Mouse (Mus musculus): ENCODE measurements around the gene Gdf10. TPM values are rescaled to one million over a fixed set of nuclear protein-coding genes. Genes with fewer than 3 reads are reported as not detected.
A peak's percentile ranks its signal among the peaks of the same experiment; 100 is the strongest.

The Gdf10 gene
- polyA plus RNA-seq, 1 experiment from 2014 or later: 7.4 TPM

- peaks cover 6% of the 10 kb centered on the region for H3K27me3 ChIP-seq (ENCODE audit: control insufficient read depth, insufficient read depth, low read length)
- WGBS: 83% methylated on average over 5 of the region's 5 CpGs
- H3K4me3 ChIP-seq (ENCODE audit: low read length): no peak overlapping the region
- no peaks in the 10 kb centered on the region for H3K9me3 ChIP-seq (replicated peaks; ENCODE audit: control insufficient read depth, low read length)
- no peak for ATAC-seq (replicated peaks; ENCODE audit: extremely low read depth, insufficient read depth, low FRiP score)
- H3K27ac ChIP-seq (ENCODE audit: low read length): no peak overlapping the region
- no peak overlapping the region for H3K9ac ChIP-seq (ENCODE audit: low read length)
- H3K36me3 ChIP-seq (ENCODE audit: control insufficient read depth, insufficient read depth): no peaks in the 10 kb centered on the region
- H3K4me1 ChIP-seq (ENCODE audit: control insufficient read depth, insufficient read depth, low read length): peaks cover 8% of the 10 kb centered on the region
- H3K4me2 ChIP-seq (ENCODE audit: low read depth, low read length): no peak overlapping the region
Observed at GRCm38 (mm10) chr14:33895777-33896176, 27.6 kb upstream of the Gdf10 start.

- H3K27me3 ChIP-seq (ENCODE audit: control insufficient read depth, insufficient read depth, low read length): peaks cover 6% of the 10 kb centered on the region
- peaks cover 8% of the 10 kb centered on the region for H3K4me1 ChIP-seq (ENCODE audit: control insufficient read depth, insufficient read depth, low read length)
- ATAC-seq (replicated peaks; ENCODE audit: extremely low read depth, insufficient read depth, low FRiP score): no peak
- H3K36me3 ChIP-seq (ENCODE audit: control insufficient read depth, insufficient read depth): no peaks in the 10 kb centered on the region
- no peaks in the 10 kb centered on the region for H3K9me3 ChIP-seq (replicated peaks; ENCODE audit: control insufficient read depth, low read length)
- H3K27ac ChIP-seq (ENCODE audit: low read length): no peak overlapping the region
- no peak overlapping the region for H3K9ac ChIP-seq (ENCODE audit: low read length)
- WGBS: 26% methylated on average over 9 of the region's 9 CpGs
- no peak overlapping the region for H3K4me3 ChIP-seq (ENCODE audit: low read length)
- H3K4me2 ChIP-seq (ENCODE audit: low read depth, low read length): no peak overlapping the region
Observed at GRCm38 (mm10) chr14:33896628-33897300, 26.6 kb upstream of the Gdf10 start.

- no peak overlapping the region for H3K27ac ChIP-seq (ENCODE audit: low read length)
- WGBS: 79% methylated on average over 4 of the region's 4 CpGs
- no peak overlapping the region for H3K4me2 ChIP-seq (ENCODE audit: low read depth, low read length)
- peaks cover 6% of the 10 kb centered on the region for H3K27me3 ChIP-seq (ENCODE audit: control insufficient read depth, insufficient read depth, low read length)
- H3K36me3 ChIP-seq (ENCODE audit: control insufficient read depth, insufficient read depth): no peaks in the 10 kb centered on the region
- ATAC-seq (replicated peaks; ENCODE audit: extremely low read depth, insufficient read depth, low FRiP score): no peak
- H3K9ac ChIP-seq (ENCODE audit: low read length): no peak overlapping the region
- peaks cover 4% of the 10 kb centered on the region; the same call in 1 of the 2 replicates for H3K9me3 ChIP-seq (replicated peaks; ENCODE audit: control insufficient read depth, low read length)
- H3K4me3 ChIP-seq (ENCODE audit: low read length): no peak overlapping the region
- no peaks in the 10 kb centered on the region for H3K4me1 ChIP-seq (ENCODE audit: control insufficient read depth, insufficient read depth, low read length)
Observed at GRCm38 (mm10) chr14:33902783-33903182, 20.6 kb upstream of the Gdf10 start.

- no peak overlapping the region for H3K4me3 ChIP-seq (ENCODE audit: low read length)
- peaks cover 6% of the 10 kb centered on the region for H3K27me3 ChIP-seq (ENCODE audit: control insufficient read depth, insufficient read depth, low read length)
- no peaks in the 10 kb centered on the region for H3K4me1 ChIP-seq (ENCODE audit: control insufficient read depth, insufficient read depth, low read length)
- no peak overlapping the region for H3K9ac ChIP-seq (ENCODE audit: low read length)
- H3K4me2 ChIP-seq (ENCODE audit: low read depth, low read length): no peak overlapping the region
- H3K9me3 ChIP-seq (replicated peaks; ENCODE audit: control insufficient read depth, low read length): peaks cover 4% of the 10 kb centered on the region; the same call in 1 of the 2 replicates
- no peak overlapping the region for H3K27ac ChIP-seq (ENCODE audit: low read length)
- H3K36me3 ChIP-seq (ENCODE audit: control insufficient read depth, insufficient read depth): no peaks in the 10 kb centered on the region
- ATAC-seq (replicated peaks; ENCODE audit: extremely low read depth, insufficient read depth, low FRiP score): no peak
- WGBS: 64% methylated on average over 1 of the region's 1 CpGs
Observed at GRCm38 (mm10) chr14:33903199-33903598, 20.2 kb upstream of the Gdf10 start.

- Histone ChIP-seq H3K4me2 (ENCODE audit: low read depth, low read length) (no peak overlapping the region), H3K9ac (ENCODE audit: low read length) (no peak overlapping the region), H3K4me1 (ENCODE audit: control insufficient read depth, insufficient read depth, low read length) (no peaks in the 10 kb centered on the region), H3K4me3 (ENCODE audit: low read length) (no peak overlapping the region), H3K9me3 (replicated peaks; ENCODE audit: control insufficient read depth, low read length) (peaks cover 4% of the 10 kb centered on the region; the same call in 1 of the 2 replicates), H3K36me3 (ENCODE audit: control insufficient read depth, insufficient read depth) (no peaks in the 10 kb centered on the region), H3K27me3 (ENCODE audit: control insufficient read depth, insufficient read depth, low read length) (no peaks in the 10 kb centered on the region; the same call in 1 of the 2 replicates), H3K27ac (ENCODE audit: low read length) (no peak overlapping the region)
- no peak for ATAC-seq (replicated peaks; ENCODE audit: extremely low read depth, insufficient read depth, low FRiP score)
Observed at GRCm38 (mm10) chr14:33904851-33905250, 18.5 kb upstream of the Gdf10 start.

- Histone ChIP-seq H3K4me2 (ENCODE audit: low read depth, low read length) (no peak overlapping the region), H3K4me3 (ENCODE audit: low read length) (no peak overlapping the region), H3K9me3 (replicated peaks; ENCODE audit: control insufficient read depth, low read length) (no peaks in the 10 kb centered on the region), H3K27me3 (ENCODE audit: control insufficient read depth, insufficient read depth, low read length) (peaks cover 6% of the 10 kb centered on the region; the same call in 1 of the 2 replicates), H3K36me3 (ENCODE audit: control insufficient read depth, insufficient read depth) (no peaks in the 10 kb centered on the region), H3K4me1 (ENCODE audit: control insufficient read depth, insufficient read depth, low read length) (no peaks in the 10 kb centered on the region), H3K9ac (ENCODE audit: low read length) (no peak overlapping the region), H3K27ac (ENCODE audit: low read length) (no peak overlapping the region)
- 26% methylated on average over 3 of the region's 3 CpGs for WGBS
- no peak for ATAC-seq (replicated peaks; ENCODE audit: extremely low read depth, insufficient read depth, low FRiP score)
Observed at GRCm38 (mm10) chr14:33913727-33914126, 9.7 kb upstream of the Gdf10 start.

- H3K36me3 ChIP-seq (ENCODE audit: control insufficient read depth, insufficient read depth): no peaks in the 10 kb centered on the region
- no peak for ATAC-seq (replicated peaks; ENCODE audit: extremely low read depth, insufficient read depth, low FRiP score)
- H3K27me3 ChIP-seq (ENCODE audit: control insufficient read depth, insufficient read depth, low read length): peaks cover 6% of the 10 kb centered on the region; the same call in 1 of the 2 replicates
- H3K9ac ChIP-seq (ENCODE audit: low read length): no peak overlapping the region
- 75% methylated on average over 9 of the region's 9 CpGs for WGBS
- H3K27ac ChIP-seq (ENCODE audit: low read length): no peak overlapping the region
- no peak overlapping the region for H3K4me3 ChIP-seq (ENCODE audit: low read length)
- H3K4me2 ChIP-seq (ENCODE audit: low read depth, low read length): no peak overlapping the region
- no peaks in the 10 kb centered on the region for H3K9me3 ChIP-seq (replicated peaks; ENCODE audit: control insufficient read depth, low read length)
- H3K4me1 ChIP-seq (ENCODE audit: control insufficient read depth, insufficient read depth, low read length): no peaks in the 10 kb centered on the region
Observed at GRCm38 (mm10) chr14:33914206-33914605, 9.2 kb upstream of the Gdf10 start.

- H3K36me3 ChIP-seq (ENCODE audit: control insufficient read depth, insufficient read depth): no peaks in the 10 kb centered on the region
- H3K9me3 ChIP-seq (replicated peaks; ENCODE audit: control insufficient read depth, low read length): no peaks in the 10 kb centered on the region
- no peak overlapping the region for H3K9ac ChIP-seq (ENCODE audit: low read length)
- H3K4me1 ChIP-seq (ENCODE audit: control insufficient read depth, insufficient read depth, low read length): 0 out of 2 replicates have a peak, but pooled peaks cover 3% of the 10 kb centered on the region
- H3K4me3 ChIP-seq (ENCODE audit: low read length): no peak overlapping the region
- WGBS: 52% methylated on average over 14 of the region's 14 CpGs
- peaks cover 49% of the 10 kb centered on the region for H3K27me3 ChIP-seq (ENCODE audit: control insufficient read depth, insufficient read depth, low read length)
- no peak overlapping the region for H3K4me2 ChIP-seq (ENCODE audit: low read depth, low read length)
- no peak overlapping the region for H3K27ac ChIP-seq (ENCODE audit: low read length)
- no peak for ATAC-seq (replicated peaks; ENCODE audit: extremely low read depth, insufficient read depth, low FRiP score)
Observed at GRCm38 (mm10) chr14:33920727-33921559, 2.4 kb upstream of the Gdf10 start.

- 21% methylated on average over 8 of the region's 8 CpGs for WGBS
- H3K4me2 ChIP-seq (ENCODE audit: low read depth, low read length): peak overlapping the region; percentile 98
- H3K27me3 ChIP-seq (ENCODE audit: control insufficient read depth, insufficient read depth, low read length): peaks cover 58% of the 10 kb centered on the region
- H3K9ac ChIP-seq (ENCODE audit: low read length): no peak overlapping the region
- no peaks in the 10 kb centered on the region for H3K36me3 ChIP-seq (ENCODE audit: control insufficient read depth, insufficient read depth)
- no peak overlapping the region for H3K27ac ChIP-seq (ENCODE audit: low read length)
- no peaks in the 10 kb centered on the region for H3K9me3 ChIP-seq (replicated peaks; ENCODE audit: control insufficient read depth, low read length)
- 0 out of 2 replicates have a peak, but pooled peaks cover 3% of the 10 kb centered on the region for H3K4me1 ChIP-seq (ENCODE audit: control insufficient read depth, insufficient read depth, low read length)
- no peak for ATAC-seq (replicated peaks; ENCODE audit: extremely low read depth, insufficient read depth, low FRiP score)
- peak overlapping the region; percentile 63 for H3K4me3 ChIP-seq (ENCODE audit: low read length)
Observed at GRCm38 (mm10) chr14:33922771-33923167, 618 bp upstream of the Gdf10 start.

Data from heart, embryonic 16.5 days (tissue).